Mouse (Mus musculus) mouse embryonic stem cell (cell line): ENCODE measurements around the gene Baz2b.

ENCODE experiments used
- in situ Hi-C, 2 experiments: fragments of 300-500 bp; cut with MboI; formaldehyde crosslinking; loops; 1 replicate in 1 of 2; 3 replicates in 1 of 2; pipeline ENCODE4 v1.14.3; 2019 to 2020; ENCODE audit warnings: low sequenced_read_pairs in 2 of 2, low pct_unique_long_range_greater_than_20kb in 1 of 2, mixed read lengths in 1 of 2; ENCODE audit not compliant: unreplicated experiment in 1 of 2

Gene Baz2b

GRCm38 (mm10) chr2:59958543-59958942, 251.1 kb downstream of the Baz2b start:
- in situ Hi-C loops: no loop called here

- in situ Hi-C loops: no loop called here
Observed at GRCm38 (mm10) chr2:59955916-59956315, 253.7 kb downstream of the Baz2b start.

GRCm38 (mm10) chr2:59954791-59955190, 254.8 kb downstream of the Baz2b start:
- in situ Hi-C loops: no loop called here

GRCm38 (mm10) chr2:59952286-59953014, 257.2 kb downstream of the Baz2b start:
- in situ Hi-C loops: no loop called here

GRCm38 (mm10) chr2:59951706-59952105, 257.9 kb downstream of the Baz2b start:
- in situ Hi-C loops: no loop called here

GRCm38 (mm10) chr2:59951127-59951526, 258.5 kb downstream of the Baz2b start:
- in situ Hi-C loops: no loop called here

GRCm38 (mm10) chr2:59936296-59936695, 273.3 kb downstream of the Baz2b start:
- in situ Hi-C loops: no loop called here

- in situ Hi-C loops: no loop called here
Observed at GRCm38 (mm10) chr2:59933129-59933528, 276.5 kb downstream of the Baz2b start.

GRCm38 (mm10) chr2:59932244-59932643, 277.4 kb downstream of the Baz2b start:
- in situ Hi-C loops: no loop called here

GRCm38 (mm10) chr2:59913610-59914009, 296.0 kb downstream of the Baz2b start:
- in situ Hi-C loops: no loop called here

- in situ Hi-C loops: no loop called here
Observed at GRCm38 (mm10) chr2:59908048-59908447, 301.6 kb downstream of the Baz2b start.

GRCm38 (mm10) chr2:59904007-59904406, 305.6 kb downstream of the Baz2b start:
- in situ Hi-C loops: no loop called here

GRCm38 (mm10) chr2:59898666-59899065, 311.0 kb downstream of the Baz2b start:
- in situ Hi-C loops: no loop called here

- in situ Hi-C loops: no loop called here
Observed at GRCm38 (mm10) chr2:59898105-59898504, 311.5 kb downstream of the Baz2b start.

- in situ Hi-C loops: no loop called here
Observed at GRCm38 (mm10) chr2:59896837-59897236, 312.8 kb downstream of the Baz2b start.

GRCm38 (mm10) chr2:59896400-59896799, 313.2 kb downstream of the Baz2b start:
- in situ Hi-C loops: no loop called here

- in situ Hi-C loops: no loop called here
Observed at GRCm38 (mm10) chr2:59889699-59890098, 319.9 kb downstream of the Baz2b start.

- in situ Hi-C loops: no loop called here
Observed at GRCm38 (mm10) chr2:59882742-59883281, 326.8 kb downstream of the Baz2b start.

GRCm38 (mm10) chr2:59881831-59882741, 327.6 kb downstream of the Baz2b start, which contains the start of gene Wdsub1:
Wdsub1 (minus strand) TSS chr2:59882591.
- in situ Hi-C loops: no loop called here
